Mouse (Mus musculus) lung, adult 10 weeks (tissue): ENCODE data around the gene Nkx6-1. TPM values are rescaled to one million over a fixed set of nuclear protein-coding genes. Genes with fewer than 3 reads are reported as not detected.

Experiments
- polyA plus RNA-seq: library from polyadenylated mRNA; stranded (reverse); fragments of 350-450 nt; fragmentation: Illumina TruSeq; extraction: RNeasy Lipid Tissue Mini Kit (QIAGEN cat#74804); gene quantifications from one replicate; pipeline ENCODE4 v1.2.3, GENCODE M21; 2014; ENCODE audit warnings: low read depth, low replicate concordance; ENCODE audit not compliant: insufficient read depth

Nkx6-1 gene
- polyA plus RNA-seq: not detected

DNA sequence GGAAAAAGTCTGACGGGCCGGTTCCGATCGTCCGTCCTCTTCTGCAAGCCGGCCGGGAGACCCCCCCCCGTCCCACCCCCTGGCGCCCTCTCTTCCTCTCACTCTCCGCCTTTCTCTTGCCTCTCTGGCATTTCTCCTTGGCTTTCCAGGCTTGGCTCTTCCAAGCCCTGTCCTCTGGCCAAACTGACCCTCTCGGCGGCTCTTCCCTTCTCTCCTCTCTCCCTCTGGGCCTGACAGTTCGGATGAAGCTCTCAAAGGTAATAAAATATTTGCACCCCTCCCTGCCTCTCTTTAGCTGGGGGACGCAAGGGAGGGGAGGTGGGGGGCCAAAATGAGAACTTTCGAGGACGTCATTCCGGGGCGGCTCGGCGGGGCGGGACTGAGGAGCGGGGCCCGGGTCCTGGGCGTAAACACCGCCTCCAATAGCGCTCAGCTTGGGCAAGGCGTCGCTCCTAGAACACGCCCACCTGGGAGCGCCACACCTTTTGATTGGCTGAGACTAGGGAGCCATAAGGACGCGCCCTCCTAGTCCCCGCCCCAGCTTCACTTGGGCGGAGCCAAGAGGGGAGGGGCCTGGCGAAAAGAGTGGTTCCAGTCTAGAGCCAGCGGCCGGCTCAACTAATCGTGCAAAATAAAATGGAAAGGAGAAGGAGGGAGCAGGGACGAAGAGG, at the start of gene Nkx6-1:
Gene Nkx6-1, minus strand, starts transcription at position 52 of the 671 bp plus-strand sequence.

Other genes with a start within 250 kb of the Nkx6-1 start
- 14.9 TPM for gene Cds1, start 100.1 kb upstream of the Nkx6-1 start, polyA plus RNA-seq